ENCODE assay signal across 16 mouse cellular contexts in genomic region chr4:136969503-136970276, GRCm38 (mm10). TPM values are rescaled to one million over a fixed set of nuclear protein-coding genes. Genes with fewer than 3 reads are reported as not detected.
A peak's percentile ranks its signal among the peaks of the same experiment; 100 is the strongest.
DNase-seq lines count a peak whose midpoint lies in the region; ATAC-seq and TF ChIP-seq lines count a peak whose summit lies in the region.
"Had no signal": no experiment of that assay in that cellular context is flagged by ENCODE, and none has a peak within 500 bp of the region (broad histone marks: within the 10 kb centered on the region; RNA-seq: fewer than 3 reads in every experiment).

No protein-coding gene starts in this region.

- 34% methylated on average over 16 of the region's 16 CpGs for WGBS in hindbrain, embryonic 10.5 days
- WGBS in hindbrain, embryonic 16.5 days, result 36% methylated on average over 16 of the region's 16 CpGs
- WGBS in lung, embryonic 15.5 days, result 15% methylated on average over 16 of the region's 16 CpGs

- no peak overlapping the region for H3K9ac ChIP-seq in hindbrain, embryonic 16.5 days (ENCODE audit: low read depth, low read length)
- H3K9ac ChIP-seq in lung, embryonic 15.5 days, result no peak overlapping the region
- H3K9ac ChIP-seq: limb, embryonic 13.5 days; neural tube, embryonic 13.5 days had no signal

- DNase-seq in hindbrain, embryonic 10.5 days (ENCODE audit: low spot score), result peak; percentile 32
- DNase-seq in lung, postnatal 36 days, result no peak
- DNase-seq: adrenal gland, postnatal 14 days; gastrocnemius, postnatal 25 days; heart, postnatal 14 days; lung, adult 2 months had no signal

- H3K36me3 ChIP-seq in hindbrain, embryonic 10.5 days, result no peaks in the 10 kb centered on the region
- no peaks in the 10 kb centered on the region for H3K36me3 ChIP-seq in hindbrain, embryonic 16.5 days (ENCODE audit: control insufficient read depth, insufficient read depth, low read length)
- no peaks in the 10 kb centered on the region for H3K36me3 ChIP-seq in lung, embryonic 15.5 days
- H3K36me3 ChIP-seq in E14TG2a.4 (ENCODE audit: insufficient read depth, low read length), result no peaks in the 10 kb centered on the region
- H3K36me3 ChIP-seq: G1E; heart, embryonic 10.5 days; limb, embryonic 13.5 days; neural tube, embryonic 13.5 days had no signal

- TF ChIP-seq POLR2A in embryonic fibroblast, embryonic 13.5 days (IDR thresholded peaks at IDR 0.05; ENCODE audit: low read depth, low read length), result no peak

- H3K4me2 ChIP-seq in hindbrain, embryonic 16.5 days (ENCODE audit: low read length), result no peak overlapping the region
- H3K4me2 ChIP-seq in lung, embryonic 15.5 days, result no peak overlapping the region
- H3K4me2 ChIP-seq: limb, embryonic 13.5 days; neural tube, embryonic 13.5 days had no signal

- no peak for ATAC-seq in hindbrain, embryonic 16.5 days
- peak; percentile 66; the same call in 1 of the 2 replicates for ATAC-seq in lung, embryonic 15.5 days (ENCODE audit: borderline replicate concordance, extremely low read depth, low FRiP score, low TSS enrichment)
- no peak for ATAC-seq in activated CD4-positive, CD25-positive, alpha-beta regulatory T cell, adult 4 months

- peaks cover 89% of the 10 kb centered on the region for H3K27me3 ChIP-seq in hindbrain, embryonic 10.5 days (ENCODE audit: insufficient read depth, poor library complexity, severe bottlenecking)
- no peaks in the 10 kb centered on the region; the same call in 1 of the 2 replicates for H3K27me3 ChIP-seq in hindbrain, embryonic 16.5 days (replicated peaks; ENCODE audit: control insufficient read depth, insufficient read depth, low read length)
- peaks cover 83% of the 10 kb centered on the region for H3K27me3 ChIP-seq in lung, embryonic 15.5 days
- H3K27me3 ChIP-seq in E14TG2a.4 (ENCODE audit: insufficient read depth, low read length), result peaks cover 55% of the 10 kb centered on the region

- no peak overlapping the region for H3K4me3 ChIP-seq in hindbrain, embryonic 10.5 days
- H3K4me3 ChIP-seq in hindbrain, embryonic 16.5 days (ENCODE audit: low read length), result no peak overlapping the region
- no peak overlapping the region for H3K4me3 ChIP-seq in lung, embryonic 15.5 days
- no peak overlapping the region for H3K4me3 ChIP-seq in E14TG2a.4 (replicated peaks; ENCODE audit: low read length)
- no peak overlapping the region for H3K4me3 ChIP-seq in embryonic fibroblast, embryonic 13.5 days (ENCODE audit: insufficient read depth, low read length)
- H3K4me3 ChIP-seq: heart, embryonic 10.5 days; left cerebral cortex, adult 2 months; limb, embryonic 13.5 days; neural tube, embryonic 13.5 days had no signal

- H3K27ac ChIP-seq in hindbrain, embryonic 10.5 days, result peak overlapping the region; percentile 54; the same call in 1 of the 2 replicates
- no peak overlapping the region for H3K27ac ChIP-seq in hindbrain, embryonic 16.5 days (ENCODE audit: low read depth, low read length)
- no peak overlapping the region for H3K27ac ChIP-seq in lung, embryonic 15.5 days
- H3K27ac ChIP-seq in embryonic fibroblast, embryonic 13.5 days (ENCODE audit: insufficient read depth, low read length), result no peak overlapping the region
- H3K27ac ChIP-seq: heart, embryonic 10.5 days; left cerebral cortex, adult 2 months; limb, embryonic 13.5 days; neural tube, embryonic 13.5 days had no signal

- TF ChIP-seq CTCF in E14TG2a.4 (conservative IDR thresholded peaks at IDR 0.05; ENCODE audit: low read length), result peak; percentile 26
- TF ChIP-seq CTCF in embryonic fibroblast, embryonic 13.5 days (IDR thresholded peaks at IDR 0.05; ENCODE audit: borderline replicate concordance, insufficient read depth, low read length), result peak; percentile 36; the same call in 1 of the 2 replicates

- no peaks in the 10 kb centered on the region for H3K9me3 ChIP-seq in hindbrain, embryonic 10.5 days
- no peaks in the 10 kb centered on the region for H3K9me3 ChIP-seq in hindbrain, embryonic 16.5 days (ENCODE audit: control insufficient read depth, low read length)
- H3K9me3 ChIP-seq in lung, embryonic 15.5 days, result no peaks in the 10 kb centered on the region
- no peaks in the 10 kb centered on the region for H3K9me3 ChIP-seq in E14TG2a.4 (ENCODE audit: low read length)
- H3K9me3 ChIP-seq: G1E; heart, embryonic 10.5 days; limb, embryonic 13.5 days; neural tube, embryonic 13.5 days had no signal

- H3K4me1 ChIP-seq in hindbrain, embryonic 10.5 days (replicated peaks), result peaks cover 78% of the 10 kb centered on the region
- H3K4me1 ChIP-seq in hindbrain, embryonic 16.5 days (ENCODE audit: control insufficient read depth, insufficient read depth, low read depth, low read length), result peaks cover 15% of the 10 kb centered on the region
- H3K4me1 ChIP-seq in lung, embryonic 15.5 days, result peaks cover 24% of the 10 kb centered on the region
- peaks cover 25% of the 10 kb centered on the region for H3K4me1 ChIP-seq in E14TG2a.4 (replicated peaks; ENCODE audit: low read depth, low read length)
- H3K4me1 ChIP-seq in embryonic fibroblast, embryonic 13.5 days (ENCODE audit: control insufficient read depth, insufficient read depth, low read length), result no peaks in the 10 kb centered on the region

RNA-seq across cellular contexts. Expression of gene Epha8, which starts 13.1 kb away (rescaled TPM):
- polyA plus RNA-seq in hindbrain, embryonic 10.5 days (2016; fragmentation: Nextera tagmentation; extraction: Ambion mirVana), result 2.4 and 4.6 TPM in 2 replicates
- 8.8 and 14.0 TPM in 2 replicates for polyA plus RNA-seq in hindbrain, embryonic 16.5 days (2015; fragmentation: Nextera tagmentation; extraction: Ambion mirVana)
- polyA plus RNA-seq in lung, embryonic 15.5 days (2015; fragmentation: Nextera tagmentation; extraction: Ambion mirVana), result 0.06 and 0.34 TPM in 2 replicates
- polyA plus RNA-seq in embryonic fibroblast, embryonic 13.5 days (2011; ENCODE audit: insufficient read length, low read depth, missing spikeins), result not detected in 2 replicates
- not detected for polyA plus RNA-seq in activated CD4-positive, CD25-positive, alpha-beta regulatory T cell, adult 4 months (2017; shearing (Covaris generic))
- polyA plus RNA-seq: G1E had no signal
